Mouse (Mus musculus) small intestine, adult 2 months (tissue): Measurements from ENCODE around the gene Gm4871. TPM values are rescaled to one million over a fixed set of nuclear protein-coding genes. Genes with fewer than 3 reads are reported as not detected.
"Not testable (repeated sequence)": the region's sequence is repeated elsewhere in the genome, so short reads cannot be mapped to it uniquely, and the experiment has no call there.

Experiments used
- H3K27ac ChIP-seq: fragments of 200-500 bp; 2 replicates; pipeline ENCODE4 v1.5.1; 2012; ENCODE audit warnings: low read depth, low read length, control low read depth, inconsistent platforms; ENCODE audit not compliant: insufficient read depth
- H3K27me3 ChIP-seq: fragments of 200-500 bp; 2 replicates; pipeline ENCODE4 v1.6.1; 2012; ENCODE audit warnings: mild to moderate bottlenecking, moderate library complexity, low read length, inconsistent platforms; ENCODE audit not compliant: control insufficient read depth, insufficient read depth
- H3K36me3 ChIP-seq: fragments of 200-500 bp; 2 replicates; pipeline ENCODE4 v1.6.1; 2012; ENCODE audit warnings: mild to moderate bottlenecking, low read length, control low read depth, inconsistent platforms; ENCODE audit not compliant: control insufficient read depth, insufficient read depth
- H3K4me1 ChIP-seq: fragments of 200-500 bp; 2 replicates; pipeline ENCODE4 v1.6.1; 2012; ENCODE audit warnings: low read length, inconsistent platforms, mixed read lengths; ENCODE audit not compliant: control insufficient read depth, insufficient read depth, insufficient read length
- H3K4me3 ChIP-seq: fragments of 200-500 bp; 2 replicates; pipeline ENCODE4 v1.5.1; 2012; ENCODE audit warnings: low read depth, mild to moderate bottlenecking, control low read depth, inconsistent platforms, low read length, moderate library complexity
- CTCF ChIP-seq: fragments of 200-500 bp; IDR thresholded peaks from 2 replicates; pipeline ENCODE4 v1.5.1; 2012; ENCODE audit warnings: low read depth, mild to moderate bottlenecking, control low read depth, inconsistent platforms, low read length, moderate library complexity, mixed read lengths; ENCODE audit not compliant: insufficient replicate concordance, insufficient read length; ENCODE audit errors: extremely low read depth
- POLR2A ChIP-seq: fragments of 200-500 bp; IDR thresholded peaks from 2 replicates; pipeline ENCODE4 v1.6.1; 2012; ENCODE audit warnings: low read depth, mild to moderate bottlenecking, control low read depth, inconsistent platforms, low read length, moderate library complexity
- WGBS: fragments of 180-500 bp; shearing (Covaris S2); methylation state at CpG from one replicate; pipeline ENCODE4 v1.1.7; 2018; 5-methylcytosine and 5-hydroxymethylcytosine counted together
- polyA plus RNA-seq: library from polyadenylated mRNA; depleted of rRNA; stranded (reverse); fragments of >200 nt; gene quantifications from 2 replicates; pipeline ENCODE4 v1.2.3, GENCODE M21; 2012

Gene Gm4871
- polyA plus RNA-seq, 1 experiment = not detected

GRCm38 (mm10) chr5:145058722-145059121, 26.2 kb upstream of the Gm4871 start:
- Histone ChIP-seq H3K4me3 (no peak overlapping the region), H3K27ac (no peak overlapping the region), H3K36me3 (no peaks in the 10 kb centered on the region), H3K4me1 (no peaks in the 10 kb centered on the region), H3K27me3 (no peaks in the 10 kb centered on the region)
- TF ChIP-seq POLR2A (no peak), CTCF (no peak)
- WGBS = 91% methylated on average over 7 of the region's 7 CpGs

- TF ChIP-seq POLR2A (no peak), CTCF (no peak)
- H3K36me3 ChIP-seq = no peaks in the 10 kb centered on the region
- H3K4me3 ChIP-seq = no peak overlapping the region
- no peaks in the 10 kb centered on the region for H3K27me3 ChIP-seq
- H3K4me1 ChIP-seq = no peaks in the 10 kb centered on the region
- 77% methylated on average over 8 of the region's 8 CpGs for WGBS
- no peak overlapping the region for H3K27ac ChIP-seq
Observed at GRCm38 (mm10) chr5:145057907-145058306, 25.4 kb upstream of the Gm4871 start.

- H3K4me1 ChIP-seq, H3K27me3 ChIP-seq, H3K4me3 ChIP-seq, H3K27ac ChIP-seq, H3K36me3 ChIP-seq: not testable (repeated sequence)
- 53% methylated on average over 3 of the region's 3 CpGs for WGBS
Observed at GRCm38 (mm10) chr5:145054187-145054586, 21.6 kb upstream of the Gm4871 start.

- H3K27ac ChIP-seq, H3K27me3 ChIP-seq, H3K36me3 ChIP-seq, H3K4me1 ChIP-seq, H3K4me3 ChIP-seq: not testable (repeated sequence)
- 45% methylated on average over 3 of the region's 3 CpGs for WGBS
Observed at GRCm38 (mm10) chr5:145042690-145043089, 10.1 kb upstream of the Gm4871 start, which contains the start of gene 1700018F24Rik. Gene 1700018F24Rik (plus strand): TSS chr5:145042990.

GRCm38 (mm10) chr5:145041628-145042027, 9.1 kb upstream of the Gm4871 start:
- H3K4me1 ChIP-seq = no peaks in the 10 kb centered on the region
- WGBS = 48% methylated on average over 4 of the region's 4 CpGs
- H3K36me3 ChIP-seq = no peaks in the 10 kb centered on the region
- H3K27me3 ChIP-seq = no peaks in the 10 kb centered on the region
- H3K27ac ChIP-seq = no peak overlapping the region
- no peak overlapping the region for H3K4me3 ChIP-seq
- TF ChIP-seq POLR2A = no peak
- peak; percentile 24; the same call in 1 of the 2 replicates for TF ChIP-seq CTCF

- H3K27me3 ChIP-seq, H3K27ac ChIP-seq, H3K36me3 ChIP-seq, H3K4me3 ChIP-seq, H3K4me1 ChIP-seq: not testable (repeated sequence)
- WGBS = 92% methylated on average over 1 of the region's 1 CpGs
Observed at GRCm38 (mm10) chr5:145030476-145030875, 2.1 kb downstream of the Gm4871 start.

GRCm38 (mm10) chr5:145020712-145021111, 11.8 kb downstream of the Gm4871 start:
- WGBS = 20% methylated on average over 1 of the region's 1 CpGs
- H3K27me3 ChIP-seq, H3K4me3 ChIP-seq, H3K4me1 ChIP-seq, H3K36me3 ChIP-seq, H3K27ac ChIP-seq: not testable (repeated sequence)

- H3K4me3 ChIP-seq, H3K27me3 ChIP-seq, H3K4me1 ChIP-seq, H3K36me3 ChIP-seq, H3K27ac ChIP-seq: not testable (repeated sequence)
- 3% methylated on average over 1 of the region's 1 CpGs for WGBS
Observed at GRCm38 (mm10) chr5:145020254-145020653, 12.3 kb downstream of the Gm4871 start.

GRCm38 (mm10) chr5:145016761-145017160, 15.8 kb downstream of the Gm4871 start:
- not testable (repeated sequence) for H3K27me3 ChIP-seq, H3K27ac ChIP-seq, H3K36me3 ChIP-seq, H3K4me3 ChIP-seq, H3K4me1 ChIP-seq
- 11% methylated on average over 2 of the region's 2 CpGs for WGBS
